Mouse (Mus musculus) embryonic fibroblast, embryonic 13.5 days (primary cell): ENCODE data around the gene Cyp2u1.

Source experiments
- CTCF ChIP-seq: IDR thresholded peaks from 2 replicates; pipeline ENCODE4 v1.5.1; 2011; ENCODE audit warnings: mild to moderate bottlenecking, control low read depth, low read length, moderate library complexity, borderline replicate concordance; ENCODE audit not compliant: insufficient read depth
- POLR2A ChIP-seq: IDR thresholded peaks from 2 replicates; pipeline ENCODE4 v1.6.1; 2011; ENCODE audit warnings: low read depth, mild to moderate bottlenecking, control low read depth, low read length, moderate library complexity

DNA sequence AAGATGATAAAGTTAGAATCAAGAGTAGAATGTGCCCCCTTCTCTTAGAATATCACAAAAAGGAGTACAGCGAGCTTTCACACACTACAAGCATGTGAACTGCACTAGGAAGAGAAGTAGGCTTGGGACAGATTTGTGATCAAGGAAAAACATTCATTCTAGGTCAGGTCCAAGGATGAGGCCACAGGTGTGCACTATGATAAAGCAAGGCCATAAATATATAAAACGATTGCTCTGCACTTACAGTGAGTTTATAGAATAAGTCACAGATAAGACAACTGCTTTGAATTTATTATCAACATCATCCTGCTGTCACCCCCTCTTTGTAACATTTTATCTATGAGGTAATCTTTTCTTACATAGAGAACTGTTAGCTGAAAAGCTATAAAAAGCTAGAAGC lies 10.7 kb downstream of the Cyp2u1 start:
- no peak for TF ChIP-seq POLR2A
- no peak for TF ChIP-seq CTCF
